Mouse (Mus musculus) regulatory T cell (primary cell): ENCODE results near the gene Gm8108.
"Not testable (repeated sequence)": the region's sequence is repeated elsewhere in the genome, so short reads cannot be mapped to it uniquely, and the experiment has no call there.

Experiments used
- in situ Hi-C: fragments of 300-600 bp; cut with MboI, MseI; formaldehyde crosslinking; loops from one replicate; pipeline ENCODE4 v1.15.1; 2025; ENCODE audit warnings: high pct_unique_total_duplicates

Gene Gm8108

GRCm38 (mm10) chr14:4110426-4110825, at the start of gene Gm8108:
Gm8108 (plus strand) TSS chr14:4110526.
- in situ Hi-C loops: not testable (repeated sequence)

GRCm38 (mm10) chr14:4083820-4084219, 26.5 kb upstream of the Gm8108 start, which contains the start of gene Gm3115:
Gm3115 (plus strand) TSS chr14:4084120.
- in situ Hi-C loops: not testable (repeated sequence)

DNA sequence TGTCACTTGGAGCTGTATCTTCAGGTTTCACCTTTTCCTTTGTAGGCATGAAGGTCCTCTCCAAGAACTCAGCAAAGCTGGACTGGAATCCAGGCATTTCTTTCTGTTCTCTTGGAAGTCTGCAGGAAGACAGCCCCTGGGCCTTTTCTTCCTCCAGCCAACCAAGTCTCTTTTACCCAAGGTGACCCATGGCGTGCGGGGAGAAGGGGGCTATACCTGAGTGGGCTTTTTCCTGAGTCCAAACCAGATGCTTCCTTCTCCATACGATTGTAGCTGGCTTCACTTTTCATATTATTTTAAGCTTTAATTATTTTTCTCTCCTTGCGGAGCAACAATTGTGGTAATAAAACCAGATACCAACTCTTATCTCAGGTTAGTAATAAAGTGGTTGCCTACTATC, 31.3 kb downstream of the Gm8108 start:
- in situ Hi-C loops: loop anchor here (10.0 kb wide), 1 partner anchor 223 kb away; no protein-coding TSS in a partner anchor

DNA sequence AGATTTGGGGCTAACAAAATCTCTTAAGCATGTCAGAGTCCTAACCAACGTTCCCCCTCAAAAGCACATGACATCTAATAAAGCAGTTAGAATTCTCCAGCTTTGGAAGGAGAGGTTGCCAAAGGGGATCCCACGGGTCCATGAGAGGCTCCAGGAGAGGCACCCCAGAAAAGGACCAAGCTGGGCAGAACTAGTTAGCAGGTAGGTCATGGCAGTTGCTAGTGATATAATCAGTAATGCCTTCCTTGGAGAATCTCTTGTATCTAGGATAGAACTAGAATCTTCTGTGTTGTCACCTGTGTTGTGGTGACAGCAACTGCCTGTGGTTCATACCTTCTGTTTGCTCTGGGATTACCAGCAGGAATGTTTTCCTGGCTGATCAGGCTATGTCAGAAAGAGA, 54.4 kb downstream of the Gm8108 start, which contains the start of gene Gm3127:
Gene Gm3127, plus strand, starts transcription at position 301 of the 400 bp plus-strand sequence.
- in situ Hi-C loops: not testable (repeated sequence)

DNA sequence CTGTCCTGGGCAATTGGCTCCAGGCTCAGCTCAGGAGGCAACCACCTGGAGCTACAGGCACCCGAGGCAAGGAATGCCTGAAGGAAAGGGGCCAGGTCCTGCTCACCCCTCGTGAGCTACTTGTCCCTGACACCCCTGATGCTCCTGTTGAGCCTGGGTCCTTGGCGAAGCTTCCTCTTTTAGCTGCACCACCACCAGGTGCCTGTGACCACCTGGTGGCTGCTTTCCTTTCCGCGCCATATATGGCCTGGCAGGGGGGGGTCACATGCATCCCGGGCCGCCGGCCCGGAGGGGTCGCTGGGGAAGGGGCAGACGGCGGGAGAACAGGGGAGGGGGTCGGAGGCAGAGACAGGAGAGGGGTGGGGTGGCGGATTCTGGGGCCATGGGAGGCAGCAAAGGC, 71.7 kb downstream of the Gm8108 start:
- in situ Hi-C loops: not testable (repeated sequence)
